Mouse (Mus musculus): ENCODE data around the gene Dpt. TPM values are rescaled to one million over a fixed set of nuclear protein-coding genes. Genes with fewer than 3 reads are reported as not detected.

Gene Dpt
- polyA plus RNA-seq (2017; shearing (Covaris generic)), result not detected

GRCm38 (mm10) chr1:164796471-164796870, at the start of gene Dpt:
Gene Dpt, plus strand, starts transcription at chr1:164796644.

Other genes starting within 250 kb of the Dpt start
- gene Xcl1, start 138.9 kb downstream of the Dpt start, polyA plus RNA-seq (2017; shearing (Covaris generic)), result 21.6 TPM

All from effector memory CD4-positive, alpha-beta T cell, adult 5 months (primary cell).